ENCODE assay signal across 27 mouse cellular contexts in the genomic region with DNA sequence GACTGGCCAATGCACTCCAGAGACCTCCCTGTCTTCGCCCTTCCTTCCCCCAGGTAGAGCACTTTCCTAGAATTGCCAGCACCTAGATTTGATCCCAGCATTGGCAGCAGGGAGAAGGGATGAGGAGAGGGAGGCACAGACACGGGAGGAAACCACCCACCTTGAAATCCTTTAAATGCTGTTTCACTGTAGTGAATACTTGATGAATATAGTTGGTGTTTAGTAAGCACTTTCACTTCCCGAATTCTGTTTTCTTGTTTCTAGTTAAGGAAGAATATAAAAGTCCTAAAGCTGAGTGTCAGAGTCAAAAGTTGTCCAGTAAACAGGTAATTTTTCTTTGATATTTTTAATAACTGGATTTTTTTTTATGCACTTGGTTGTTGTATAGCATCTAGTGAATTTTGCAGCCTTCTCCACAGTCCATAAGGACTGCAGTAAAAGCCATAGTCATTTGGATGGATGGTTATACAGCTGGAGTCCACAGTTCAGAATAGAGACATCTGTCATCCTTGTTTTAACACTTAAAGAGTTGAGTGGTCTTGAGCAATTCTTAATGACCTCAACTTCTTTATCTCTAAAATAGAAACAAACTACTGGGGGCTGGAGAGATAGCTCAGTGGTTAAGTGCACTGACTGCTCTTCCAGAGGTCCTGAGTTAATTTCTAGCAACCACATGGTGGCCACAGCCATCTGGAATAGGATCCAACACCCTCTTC.
DNase-seq lines count a peak whose midpoint lies in the region; ATAC-seq and TF ChIP-seq lines count a peak whose summit lies in the region.
"Had no signal": no experiment of that assay in that cellular context is flagged by ENCODE, and none has a peak within 500 bp of the region (broad histone marks: within the 10 kb centered on the region; RNA-seq: fewer than 3 reads in every experiment).

No protein-coding gene starts in this region.

- no peak overlapping the region for H3K4me3 ChIP-seq in lung, postnatal 0 days (ENCODE audit: low read depth, low read length)
- H3K4me3 ChIP-seq in lung, adult 2 months (replicated peaks; ENCODE audit: extremely low read depth, low read depth, low read length) = no peak overlapping the region
- no peak overlapping the region for H3K4me3 ChIP-seq in kidney, adult 2 months (ENCODE audit: insufficient read depth, low read depth, low read length)
- H3K4me3 ChIP-seq: embryonic facial prominence, embryonic 13.5 days; erythroblast, embryonic 14.5 days; forebrain, embryonic 10.5 days; gastrocnemius, adult 2 months; heart, embryonic 10.5 days; heart, embryonic 13.5 days had no signal

- H3K27me3 ChIP-seq in lung, postnatal 0 days (replicated peaks; ENCODE audit: insufficient read depth, low read length) = no peaks in the 10 kb centered on the region
- H3K27me3 ChIP-seq in kidney, adult 2 months (replicated peaks; ENCODE audit: control insufficient read depth, insufficient read depth, low read length) = no peaks in the 10 kb centered on the region
- H3K27me3 ChIP-seq: embryonic facial prominence, embryonic 13.5 days; heart, embryonic 13.5 days had no signal

- H3K27ac ChIP-seq in lung, postnatal 0 days (ENCODE audit: low read length) = no peak overlapping the region
- H3K27ac ChIP-seq in kidney, adult 2 months (ENCODE audit: insufficient read depth, low read depth, low read length) = no peak overlapping the region
- H3K27ac ChIP-seq: embryonic facial prominence, embryonic 13.5 days; forebrain, embryonic 10.5 days; gastrocnemius, adult 2 months; heart, embryonic 10.5 days; heart, embryonic 13.5 days; hindbrain, embryonic 14.5 days had no signal

- H3K9ac ChIP-seq in lung, postnatal 0 days (replicated peaks; ENCODE audit: low read depth) = no peak overlapping the region
- H3K9ac ChIP-seq: embryonic facial prominence, embryonic 13.5 days; forebrain, postnatal 0 days; heart, embryonic 13.5 days; hindbrain, embryonic 14.5 days had no signal

- no peak for ATAC-seq in lung, postnatal 0 days
- peak; percentile 82 for ATAC-seq in granulocyte monocyte progenitor cell, adult 5-6 weeks (replicated peaks; ENCODE audit: poor library complexity, severe bottlenecking)
- 0 out of 2 replicates have a peak, but pooled peaks have one; percentile 37 for ATAC-seq in megakaryocyte progenitor cell, adult 5-6 weeks (replicated peaks; ENCODE audit: poor library complexity)
- ATAC-seq in erythroid progenitor cell, adult 5-6 weeks (replicated peaks; ENCODE audit: low FRiP score, poor library complexity, severe bottlenecking) = no peak
- ATAC-seq: forebrain, embryonic 14.5 days; forebrain, postnatal 0 days had no signal

- no peak for TF ChIP-seq CTCF in lung, postnatal 0 days (IDR thresholded peaks at IDR 0.05)
- TF ChIP-seq CTCF in lung, adult 2 months (IDR thresholded peaks at IDR 0.05; ENCODE audit: insufficient read depth, low read length) = no peak
- TF ChIP-seq CTCF in kidney, adult 2 months (conservative IDR thresholded peaks at IDR 0.05; ENCODE audit: insufficient read depth, insufficient read length, low read depth, low read length) = no peak

- no peaks in the 10 kb centered on the region for H3K9me3 ChIP-seq in lung, postnatal 0 days (ENCODE audit: low read length)
- H3K9me3 ChIP-seq: embryonic facial prominence, embryonic 13.5 days; forebrain, embryonic 10.5 days; heart, embryonic 10.5 days; heart, embryonic 13.5 days had no signal

- H3K36me3 ChIP-seq in lung, postnatal 0 days (ENCODE audit: insufficient read depth, low read length) = peaks cover 7% of the 10 kb centered on the region; the same call in 1 of the 2 replicates
- peaks cover 3% of the 10 kb centered on the region; the same call in 1 of the 2 replicates for H3K36me3 ChIP-seq in kidney, adult 2 months (ENCODE audit: control insufficient read depth, insufficient read depth, low read length)

- no peaks in the 10 kb centered on the region for H3K4me1 ChIP-seq in lung, postnatal 0 days (ENCODE audit: insufficient read depth, low read depth, low read length)
- no peaks in the 10 kb centered on the region for H3K4me1 ChIP-seq in lung, adult 2 months (ENCODE audit: control insufficient read depth, insufficient read depth, low read length)
- H3K4me1 ChIP-seq in kidney, adult 2 months (ENCODE audit: control insufficient read depth, insufficient read depth, low read length) = no peaks in the 10 kb centered on the region
- H3K4me1 ChIP-seq: embryonic facial prominence, embryonic 13.5 days; forebrain, embryonic 10.5 days; heart, embryonic 10.5 days; heart, embryonic 13.5 days had no signal

- no peak for TF ChIP-seq EP300 in lung, postnatal 0 days (IDR thresholded peaks at IDR 0.05)

- 85% methylated on average over 3 of the region's 3 CpGs for WGBS in lung, postnatal 0 days
- 76% methylated on average over 3 of the region's 3 CpGs for WGBS in lung, adult 2 months
- WGBS in kidney, adult 2 months = 85% methylated on average over 3 of the region's 3 CpGs

- TF ChIP-seq POLR2A in lung, adult 2 months (IDR thresholded peaks at IDR 0.05; ENCODE audit: borderline replicate concordance, extremely low read depth, low read depth, low read length) = no peak
- TF ChIP-seq POLR2A in kidney, adult 2 months (IDR thresholded peaks at IDR 0.05; ENCODE audit: low read depth, low read length) = no peak

- H3K4me2 ChIP-seq in lung, postnatal 0 days (replicated peaks; ENCODE audit: low read depth, low read length) = no peak overlapping the region
- H3K4me2 ChIP-seq: embryonic facial prominence, embryonic 13.5 days; heart, embryonic 13.5 days; hindbrain, embryonic 14.5 days had no signal

- peak; percentile 6 for DNase-seq in lung, postnatal 0 days (ENCODE audit: low spot score)
- DNase-seq in lung, adult 2 months = no peak
- no peak for DNase-seq in kidney, adult 2 months
- no peak for DNase-seq in layer of hippocampus, postnatal 25 days (ENCODE audit: extremely low spot score in 1 of 2, low spot score in 1 of 2)
- DNase-seq in left cerebral cortex, adult 8-10 months (ENCODE audit: low spot score in 2 of 2) = no peak
- DNase-seq: adrenal gland, adult 2 months; adrenal gland, postnatal 14 days; B cell, adult 2 months; cerebellum, adult 11-12 months; cerebellum, adult 8-10 months; cerebellum, postnatal 14 days; forebrain, postnatal 0 days; gastrocnemius, adult 2 months; gastrocnemius, postnatal 14 days; heart, adult 18-20 months; heart, postnatal 14 days; heart, postnatal 4 days had no signal

Comparison
In these comparisons a context has a peak if more than half of its experiments do, and no peak if none do; other contexts are left out.
1. ATAC-seq: peak in granulocyte monocyte progenitor cell, adult 5-6 weeks (single experiment) and megakaryocyte progenitor cell, adult 5-6 weeks (single experiment); none in lung, postnatal 0 days (single experiment) and erythroid progenitor cell, adult 5-6 weeks (single experiment).